Mouse (Mus musculus) B cell, adult 2 months (primary cell): Measurements from ENCODE around the gene Cadm2.

Experiments used
- DNase-seq, 2 experiments: peaks; one replicate each; pipeline ENCODE4 v3.0.0; 2022

The Cadm2 gene

DNA sequence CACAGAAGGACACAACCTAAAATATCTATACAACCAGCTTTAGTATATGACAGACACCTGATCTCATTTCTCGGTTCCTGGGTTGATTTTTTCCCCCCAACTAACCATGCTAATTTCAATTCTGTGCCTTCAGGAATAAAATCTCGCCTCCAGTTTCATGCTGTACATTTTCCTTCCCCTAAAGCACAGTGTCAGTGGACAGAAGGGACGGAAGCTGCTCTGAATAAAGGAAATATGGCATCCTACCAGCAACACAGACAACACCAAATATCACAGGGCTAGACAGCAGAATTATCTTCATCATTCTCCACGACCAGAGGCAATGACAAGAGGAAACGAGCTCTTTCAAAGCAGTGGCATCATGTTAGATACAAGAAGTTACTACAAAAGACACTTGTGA, 498.2 kb downstream of the Cadm2 start:
- no peak for DNase-seq

DNA sequence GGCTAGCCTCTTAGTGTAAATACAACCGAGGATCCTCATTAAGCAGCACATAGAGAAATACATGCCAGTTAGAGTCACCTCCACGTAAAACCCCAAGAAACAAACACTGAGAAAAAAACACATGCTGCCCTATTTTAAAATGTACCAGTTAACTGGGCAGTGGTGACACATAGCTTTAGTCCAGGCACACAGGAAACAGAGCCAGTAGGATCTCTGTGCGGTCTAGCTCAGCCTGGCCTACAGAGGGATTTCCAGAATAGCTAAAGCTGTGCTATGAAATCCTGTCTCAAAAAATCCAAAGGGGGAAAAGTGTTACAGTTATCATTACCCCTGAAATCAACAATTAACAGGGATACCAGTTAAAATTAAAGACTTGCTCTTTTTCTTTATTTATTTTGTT, 498.9 kb downstream of the Cadm2 start:
- no peak for DNase-seq

DNA sequence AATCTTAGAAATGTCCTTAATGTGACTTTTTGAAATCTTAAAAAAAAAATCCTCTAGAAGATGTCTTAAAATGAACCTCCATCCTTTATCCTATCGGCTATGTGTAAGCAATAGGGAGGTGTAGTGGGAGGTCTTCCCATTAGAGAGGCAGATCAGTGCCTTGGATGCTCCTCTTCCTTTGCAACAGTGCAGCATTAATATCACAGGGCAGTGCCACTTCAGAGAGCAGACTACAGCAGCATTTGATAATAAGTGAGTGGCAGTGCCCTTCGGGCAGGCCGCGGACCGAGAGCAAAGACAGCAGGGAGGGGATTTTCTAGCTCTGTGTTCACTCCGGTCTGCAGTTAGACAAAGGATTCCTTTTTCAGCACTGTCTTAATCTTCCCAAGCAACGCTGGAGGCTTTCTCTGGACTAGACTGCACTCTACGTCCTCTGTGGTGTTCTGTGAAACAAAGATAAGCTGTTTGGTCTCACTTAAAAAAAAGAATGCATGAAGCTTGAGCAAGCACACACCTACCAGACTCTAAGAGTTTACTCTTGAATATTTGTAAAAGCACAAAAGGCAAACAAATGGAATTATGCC, 514.1 kb downstream of the Cadm2 start:
- DNase-seq = no peak

DNA sequence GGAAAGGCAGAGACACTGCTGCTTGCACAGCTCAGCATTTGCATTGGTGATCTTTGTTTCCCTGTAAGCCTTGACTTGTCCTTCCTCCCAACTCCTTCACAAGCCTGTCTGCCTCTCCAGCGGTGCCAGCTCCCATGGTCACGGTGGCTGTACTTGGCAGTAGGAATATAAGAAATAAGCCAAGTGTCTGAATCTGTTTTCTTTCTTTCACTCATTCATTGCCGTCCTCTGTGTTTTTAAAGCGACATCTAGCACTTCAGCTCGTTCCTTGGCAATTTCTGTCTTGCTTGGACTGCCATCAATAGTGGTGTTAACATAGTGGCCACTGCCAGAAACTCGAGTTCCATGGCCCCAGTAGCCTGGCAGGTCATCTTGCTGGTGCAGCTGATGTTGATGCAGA, 524.0 kb downstream of the Cadm2 start:
- no peak for DNase-seq

DNA sequence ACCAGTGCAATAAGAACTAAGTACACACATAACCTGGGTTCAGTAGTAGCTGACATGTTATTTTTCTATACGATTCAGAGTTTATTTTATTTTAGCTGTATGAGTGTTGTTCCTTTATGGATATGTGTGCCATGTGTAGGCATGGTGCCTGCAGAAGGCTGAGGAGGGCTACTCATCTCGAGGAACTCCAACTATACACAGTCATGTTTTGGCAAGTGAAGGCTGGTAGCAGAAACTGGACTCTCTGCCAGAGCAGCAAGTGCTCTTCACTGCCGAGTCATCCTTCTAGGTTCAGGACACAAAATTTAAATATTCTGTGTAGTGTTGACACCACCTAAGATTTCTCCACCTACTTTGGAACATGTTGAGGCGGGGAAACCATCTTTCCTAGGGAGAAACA, 524.8 kb downstream of the Cadm2 start:
- no peak for DNase-seq

DNA sequence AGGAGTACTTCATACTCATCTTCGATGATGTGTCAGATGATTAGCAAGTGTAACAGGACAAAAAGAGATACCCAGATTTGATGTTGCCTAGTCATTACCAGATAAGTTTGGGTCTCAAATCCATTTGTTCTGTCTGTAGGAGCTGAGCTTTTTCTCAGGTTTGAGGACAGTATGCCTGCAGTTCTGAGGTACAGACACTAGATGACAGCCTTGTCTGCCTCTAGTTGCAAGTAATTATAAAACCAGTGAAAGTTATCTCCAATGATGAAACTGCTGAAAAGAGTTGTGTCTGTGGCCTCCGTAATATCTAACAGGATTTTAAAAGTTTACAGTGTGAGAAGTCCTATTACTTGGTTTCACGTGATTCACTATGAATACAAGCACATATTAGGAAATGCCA, 531.0 kb downstream of the Cadm2 start:
- no peak for DNase-seq

DNA sequence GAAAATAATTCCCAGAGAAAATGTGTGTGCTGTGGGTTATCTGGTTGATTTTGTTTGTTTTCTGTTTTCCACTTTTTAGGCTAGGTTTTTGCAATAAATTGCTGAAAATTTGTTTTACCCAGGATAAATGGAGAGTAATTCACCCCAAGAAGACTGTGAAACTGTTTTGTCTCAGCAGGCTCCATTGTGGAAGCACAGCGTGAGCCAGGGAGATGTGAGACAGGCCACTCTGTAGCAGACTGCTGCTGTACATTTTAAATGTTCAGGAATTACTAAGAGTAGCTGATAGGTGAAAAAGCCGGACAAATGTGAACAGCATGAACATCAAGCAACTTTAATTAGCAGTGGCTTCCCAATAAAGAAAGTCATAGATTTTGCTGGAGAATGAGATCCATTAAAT, 541.4 kb downstream of the Cadm2 start:
- DNase-seq = no peak

DNA sequence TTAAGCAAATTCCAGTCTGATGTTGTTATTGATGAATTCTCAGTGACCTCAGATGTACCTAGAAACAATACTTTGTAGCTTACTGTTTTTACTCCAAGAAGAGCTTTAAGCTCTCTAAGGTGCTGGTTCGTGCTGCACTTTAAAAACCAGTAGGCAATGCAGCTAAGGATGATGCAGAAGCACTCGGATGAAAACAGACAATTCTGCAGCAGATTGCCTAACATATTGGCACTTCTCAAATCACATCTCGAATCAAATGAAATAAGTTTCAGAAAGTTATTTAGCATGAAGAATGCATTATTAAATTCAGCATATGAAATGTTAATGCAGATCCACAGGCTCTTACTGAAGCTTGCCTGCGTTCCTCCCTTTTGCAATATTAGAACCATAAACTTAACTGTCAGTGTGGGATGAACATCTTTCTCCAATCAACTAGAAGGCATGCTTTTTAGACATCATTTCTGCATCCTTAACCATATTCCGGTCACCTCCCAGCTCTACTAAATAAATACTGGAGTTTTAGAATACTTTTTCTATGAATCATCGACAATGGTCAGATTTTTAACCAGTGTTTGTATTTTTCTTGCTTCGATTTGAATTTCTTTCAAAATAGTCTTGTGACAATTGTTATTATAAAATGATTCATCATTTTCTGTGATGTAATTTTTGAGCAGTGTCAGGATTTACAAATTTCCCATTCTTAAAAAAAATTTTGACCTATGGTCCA, 544.4 kb downstream of the Cadm2 start:
- no peak for DNase-seq

DNA sequence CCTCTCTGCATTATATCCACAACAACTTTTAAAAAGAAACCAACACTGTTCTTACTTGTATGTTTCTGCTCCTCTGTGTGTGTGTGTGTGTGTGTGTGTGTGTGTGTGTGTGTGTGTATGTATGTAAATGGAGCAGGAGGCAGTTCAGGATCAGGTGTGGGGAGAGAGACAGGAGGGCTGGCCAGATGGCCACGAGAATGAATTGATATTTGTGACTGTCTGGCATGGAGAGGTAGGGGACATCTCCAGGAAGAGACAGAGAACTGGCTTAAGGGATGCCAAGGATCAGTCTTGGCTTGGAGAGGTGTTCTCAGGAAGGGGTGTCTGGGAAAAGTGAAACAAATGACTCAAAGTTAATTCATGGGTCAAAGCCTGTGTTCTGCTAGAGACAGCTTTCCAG, 552.2 kb downstream of the Cadm2 start:
- DNase-seq = no peak

DNA sequence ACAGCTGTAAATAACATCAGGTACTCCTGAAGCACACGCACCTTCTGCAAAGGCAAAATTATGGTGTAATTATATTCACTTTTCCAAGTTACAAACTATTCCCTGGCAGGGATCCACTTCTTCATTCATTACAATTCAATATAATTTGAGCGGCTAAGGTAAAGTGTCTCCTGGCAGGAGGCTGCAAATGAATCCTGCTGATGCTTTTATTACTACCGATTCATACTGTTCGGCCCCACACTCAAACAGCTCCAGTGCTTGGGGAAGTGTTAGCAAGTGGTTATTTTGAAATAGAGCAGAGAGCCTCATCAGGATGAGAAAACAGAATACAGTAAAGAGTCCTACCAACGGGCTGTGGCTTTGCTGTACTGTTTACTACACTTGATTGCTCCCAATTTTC, 589.8 kb downstream of the Cadm2 start:
- DNase-seq = no peak

DNA sequence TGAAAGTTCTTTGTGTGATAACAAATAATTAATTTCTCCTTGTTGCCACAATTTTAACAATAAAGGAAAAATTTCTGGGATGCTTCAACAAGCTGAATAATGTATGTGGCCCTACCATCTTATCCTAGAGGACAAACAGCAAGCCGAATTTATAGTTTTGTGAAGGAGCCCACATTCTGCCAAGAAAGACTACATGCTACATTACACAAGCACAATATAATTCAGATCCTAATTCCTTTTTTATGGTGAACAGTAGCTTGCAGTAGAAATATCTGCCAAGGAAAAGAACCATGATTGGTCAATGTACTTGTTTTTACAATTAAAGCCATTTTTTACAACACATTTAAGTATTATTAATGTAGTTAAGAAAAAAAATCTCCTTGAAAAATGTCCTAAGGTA, 600.9 kb downstream of the Cadm2 start:
- no peak for DNase-seq

DNA sequence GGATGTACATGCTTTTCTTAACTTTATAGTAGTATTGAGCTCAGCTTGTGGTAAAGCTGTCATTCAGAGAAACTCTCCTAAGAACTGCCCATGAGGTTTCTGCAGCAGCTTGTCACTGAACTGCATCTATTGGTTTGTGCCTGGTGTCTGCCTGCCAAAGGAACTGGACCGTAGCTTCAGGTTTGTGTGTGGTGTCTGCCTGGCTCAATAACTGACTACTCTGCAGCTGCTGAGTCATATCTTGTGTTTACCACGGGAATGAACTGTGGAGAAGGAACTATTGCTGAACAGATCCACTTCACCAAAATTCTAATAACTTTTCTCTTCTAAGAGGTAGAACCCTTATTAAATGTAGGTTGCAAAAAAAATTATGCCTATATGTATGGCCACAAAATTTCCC, 603.0 kb downstream of the Cadm2 start:
- no peak for DNase-seq

DNA sequence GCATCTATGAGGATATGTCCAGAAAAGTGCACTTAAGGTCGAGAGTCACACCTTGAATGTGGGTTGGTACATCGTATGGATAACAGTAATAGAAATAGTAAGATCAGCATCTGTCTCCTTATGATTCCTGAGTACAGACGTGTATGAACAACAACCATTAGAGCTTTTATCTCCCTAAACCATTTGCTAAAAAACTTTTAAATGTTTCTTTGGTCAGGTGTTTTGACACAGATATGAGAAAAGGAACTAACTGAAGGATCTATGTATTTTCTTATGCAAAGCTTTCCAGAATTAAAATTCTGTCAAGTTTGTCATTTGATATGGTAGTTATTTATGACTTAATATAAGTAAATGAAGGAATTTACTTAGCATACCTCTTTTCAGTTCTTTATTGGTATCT, 617.5 kb downstream of the Cadm2 start:
- DNase-seq = no peak

DNA sequence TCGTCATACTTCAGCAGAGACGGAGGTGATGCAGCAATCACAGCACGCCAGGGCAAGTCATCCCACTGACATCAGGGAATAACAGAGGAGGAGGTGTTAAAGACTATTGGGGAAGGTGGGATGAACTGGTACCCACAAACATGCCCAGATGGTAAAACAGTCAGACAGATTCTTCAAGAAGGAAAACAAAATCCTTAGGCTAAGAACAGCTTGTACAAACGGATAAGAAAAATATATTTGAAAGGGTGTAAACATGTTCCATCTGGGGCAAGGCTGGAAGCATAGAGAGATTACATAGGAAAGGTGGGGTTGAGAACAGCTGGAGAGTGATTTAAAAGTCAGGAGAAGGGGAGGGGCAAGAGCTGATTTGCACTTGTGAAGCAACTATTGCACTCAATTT, 619.0 kb downstream of the Cadm2 start:
- DNase-seq = no peak

DNA sequence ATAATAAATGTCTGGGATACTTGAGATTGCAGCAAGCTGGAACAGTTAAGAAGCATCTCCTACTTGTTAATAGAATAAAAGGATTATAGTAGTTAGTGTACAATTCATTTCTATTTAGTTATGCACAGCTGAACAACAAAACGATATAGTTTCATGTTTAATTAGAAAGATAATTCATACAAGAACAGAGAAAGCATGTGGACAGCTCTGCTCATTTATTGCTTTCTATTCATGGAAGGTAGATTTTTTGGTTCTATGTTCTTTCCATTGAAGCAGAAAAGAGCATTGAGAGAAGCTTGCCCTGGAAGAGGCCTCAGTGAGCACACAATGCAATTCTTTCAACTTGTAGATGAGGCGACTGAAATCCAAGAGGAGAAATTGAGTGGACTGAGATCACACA, 623.2 kb downstream of the Cadm2 start:
- no peak for DNase-seq

DNA sequence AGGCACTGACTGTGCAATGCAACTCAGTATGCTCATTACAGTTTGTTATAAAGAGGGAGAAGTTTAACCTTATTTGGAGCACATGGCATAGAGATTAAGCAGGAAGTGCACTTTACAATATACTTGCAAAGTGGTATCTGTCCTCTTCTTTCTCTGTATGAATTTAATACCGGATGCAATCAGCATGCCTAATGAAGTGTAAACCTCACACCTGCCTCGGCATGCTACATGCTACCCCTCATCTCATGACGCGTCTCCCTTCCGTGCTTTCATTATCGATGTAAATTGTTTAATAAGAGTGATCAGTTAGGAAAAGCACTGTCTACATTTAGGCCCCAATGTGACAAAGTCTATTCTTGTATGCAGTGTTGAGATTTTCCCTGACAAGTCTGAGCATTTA, 633.0 kb downstream of the Cadm2 start:
- DNase-seq = no peak

DNA sequence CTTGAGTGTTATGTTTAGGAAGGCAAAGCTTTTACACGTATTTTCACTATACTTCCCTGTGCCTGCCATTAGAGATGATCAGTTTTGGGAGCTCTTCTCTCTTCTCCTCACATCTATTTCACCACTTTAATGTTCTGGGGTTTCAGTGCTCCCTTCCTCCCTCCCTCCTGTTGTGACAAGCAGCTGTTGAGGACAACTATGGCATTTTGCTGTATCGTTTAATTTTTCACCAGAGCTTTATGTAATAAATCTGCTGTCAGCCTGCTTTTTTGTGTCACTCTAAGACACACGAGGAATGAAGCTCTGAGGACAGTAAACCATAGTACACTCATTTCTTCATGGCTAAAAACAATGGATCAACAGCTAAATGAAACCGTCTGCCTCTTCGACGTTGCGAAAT, 633.8 kb downstream of the Cadm2 start:
- no peak for DNase-seq

DNA sequence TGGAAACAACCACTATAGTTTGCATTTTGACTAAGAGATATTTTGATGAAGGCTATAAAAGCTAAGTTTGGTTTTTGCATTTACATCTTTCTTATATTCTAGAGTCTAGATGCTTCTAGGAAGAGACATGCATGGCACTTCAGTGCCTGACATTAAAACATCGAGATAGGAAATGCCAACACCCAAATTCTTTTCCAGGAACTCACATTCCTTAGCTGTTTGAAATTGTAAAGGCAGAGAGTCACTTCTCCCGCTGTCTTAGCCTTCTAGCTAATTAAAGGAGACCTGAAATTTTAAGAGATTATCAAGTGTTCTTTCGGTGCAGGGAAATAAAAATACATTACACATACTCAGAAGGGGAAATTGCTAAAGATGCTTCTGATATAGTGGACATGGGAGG, 649.8 kb downstream of the Cadm2 start:
- no peak for DNase-seq

DNA sequence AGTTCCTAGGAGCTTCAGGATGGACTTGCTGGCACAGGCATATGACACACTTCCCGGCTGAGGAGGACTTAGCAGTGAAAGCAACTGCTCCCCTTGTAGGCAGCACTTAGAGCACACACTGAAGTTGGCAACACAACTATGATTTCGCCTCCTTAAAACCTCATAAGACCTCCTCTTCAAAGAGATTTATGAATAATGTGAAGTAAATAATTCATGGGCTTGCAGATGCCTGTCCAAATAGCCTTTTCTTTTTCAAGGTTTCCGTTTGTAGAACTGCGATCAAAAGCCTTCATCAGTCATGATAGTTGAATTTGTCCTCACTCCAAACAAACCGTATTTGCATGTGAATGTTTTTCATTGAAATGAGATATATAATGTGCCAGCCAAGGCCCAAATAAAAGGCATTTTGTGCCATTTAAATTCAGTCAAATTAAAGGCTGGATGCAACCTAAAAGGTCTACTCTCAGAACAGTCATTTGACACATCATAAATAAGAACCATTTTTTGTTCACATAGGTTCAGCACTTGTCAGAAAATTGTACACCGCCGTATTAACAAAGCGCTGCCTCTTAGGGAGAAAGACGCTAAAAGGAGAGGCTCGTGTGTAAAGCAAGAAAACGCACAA, 651.1 kb downstream of the Cadm2 start:
- no peak for DNase-seq

DNA sequence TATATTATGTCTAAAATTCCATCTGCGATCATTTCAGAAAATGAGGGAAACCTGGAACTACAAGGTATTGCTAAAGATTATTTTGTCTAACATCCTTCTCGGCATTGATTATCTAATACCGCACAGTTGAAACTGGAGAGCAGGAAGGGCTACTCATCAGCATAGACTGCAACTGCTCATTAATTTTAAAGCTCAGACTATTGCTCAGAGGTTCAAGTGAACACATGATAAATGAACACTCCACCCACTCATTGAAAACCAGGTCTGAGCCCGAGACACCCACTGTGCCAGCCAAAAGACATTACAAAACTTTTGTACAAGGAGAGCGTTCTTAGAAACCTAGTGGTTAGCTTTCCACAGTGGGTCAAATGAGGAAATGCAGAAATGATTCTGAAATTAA, 652.4 kb downstream of the Cadm2 start:
- DNase-seq = no peak

DNA sequence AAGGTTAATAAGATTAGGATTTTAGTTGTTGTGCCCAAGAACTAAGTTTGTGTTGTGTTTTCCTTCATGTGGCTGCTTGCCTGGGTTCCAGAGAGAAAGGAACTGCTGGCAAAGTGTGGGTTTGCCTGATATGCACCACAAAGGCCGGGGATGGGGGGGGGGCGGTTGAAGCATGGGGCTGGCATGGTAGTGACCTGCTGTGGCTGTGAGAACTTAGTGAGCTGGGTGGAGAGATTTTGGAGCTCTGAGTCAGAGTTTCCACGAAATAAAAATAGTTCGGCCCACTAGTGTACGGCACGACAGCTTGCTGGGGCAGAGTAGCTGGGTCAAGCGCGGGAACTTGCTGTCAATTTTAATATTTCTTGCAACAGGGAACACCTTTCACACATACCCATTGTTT, 653.0 kb downstream of the Cadm2 start:
- no peak for DNase-seq

DNA sequence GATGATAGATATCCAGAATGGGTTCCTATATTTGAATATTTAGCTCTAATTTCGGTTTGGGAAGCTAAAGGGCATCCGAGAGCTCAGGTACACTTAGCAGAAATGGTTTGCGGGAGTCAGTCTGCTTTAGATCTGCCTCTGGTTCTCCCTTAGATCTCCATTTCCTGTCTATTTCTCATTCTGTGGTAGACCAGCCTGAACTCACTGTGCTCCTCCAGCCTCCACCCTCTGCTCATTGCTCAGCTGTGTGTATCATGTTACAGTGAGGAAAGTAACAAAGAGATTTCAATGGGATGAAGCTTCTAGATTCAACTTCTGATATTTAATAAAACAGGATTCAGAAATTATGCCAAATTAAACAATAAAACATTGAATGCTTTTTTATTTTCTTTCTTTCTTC, 661.6 kb downstream of the Cadm2 start:
- no peak for DNase-seq

DNA sequence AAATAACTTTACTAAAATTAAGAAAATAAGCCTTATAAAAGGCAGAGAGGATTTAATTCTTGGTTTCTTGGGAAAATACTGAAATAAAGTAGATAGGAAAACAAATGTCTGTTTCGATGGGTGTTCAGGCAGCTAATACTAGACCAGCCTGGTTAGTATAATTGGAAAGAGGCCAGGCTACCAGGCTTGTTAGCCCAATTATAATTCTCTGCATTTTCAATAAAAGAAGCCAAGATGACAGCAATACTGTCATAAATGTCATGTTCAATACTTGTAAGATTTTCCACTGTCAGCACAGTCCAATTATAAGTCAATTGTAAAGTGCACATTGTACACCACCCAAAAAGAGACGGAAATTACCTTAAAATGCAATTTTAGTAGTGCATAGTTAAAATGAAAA, 664.8 kb downstream of the Cadm2 start:
- no peak for DNase-seq

DNA sequence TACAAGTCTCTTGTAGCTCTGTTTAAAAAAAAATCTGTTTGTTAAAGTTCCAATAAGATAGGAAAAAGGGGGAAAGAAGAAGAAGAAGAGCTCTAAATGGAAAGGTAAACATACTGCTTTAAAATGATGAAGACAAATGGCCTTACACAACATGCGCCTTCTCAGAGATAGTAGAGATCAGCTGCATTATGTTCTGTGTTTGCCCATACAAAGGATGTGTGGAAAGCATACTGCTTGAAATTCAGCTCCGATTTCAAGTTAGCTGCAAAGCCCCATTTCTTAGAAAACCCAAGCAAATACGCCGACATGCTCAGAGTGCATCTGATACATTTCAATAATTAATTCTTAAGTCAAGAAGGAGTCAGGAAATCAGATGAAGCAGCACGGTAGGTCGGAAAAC, 684.4 kb downstream of the Cadm2 start:
- no peak for DNase-seq

DNA sequence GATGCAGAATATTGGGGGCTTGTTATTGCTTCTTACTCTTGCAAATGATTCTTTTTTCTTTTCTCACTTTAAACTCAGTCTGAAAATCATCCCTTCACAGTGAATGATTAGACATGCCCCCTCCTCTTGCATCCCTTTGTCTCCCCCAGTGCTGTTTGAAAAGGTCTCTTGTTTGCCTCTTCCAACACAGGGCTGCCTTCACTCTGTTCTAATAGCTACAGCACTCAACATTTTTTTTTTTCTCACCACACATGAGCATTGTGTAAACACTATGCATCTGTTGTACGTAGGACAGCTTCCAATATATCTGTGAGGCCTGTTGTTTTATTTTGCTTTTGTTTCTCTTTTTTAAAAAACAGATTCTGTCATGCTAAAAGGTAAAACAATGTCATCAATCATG, 695.2 kb downstream of the Cadm2 start:
- no peak for DNase-seq
